Mouse (Mus musculus) lung, embryonic 14.5 days (tissue): ENCODE data around the gene Nup188. TPM values are rescaled to one million over a fixed set of nuclear protein-coding genes. Genes with fewer than 3 reads are reported as not detected.

ENCODE experiments used
- ATAC-seq: fragments of 200-750 bp; cut with Nextera tagmentation; 2 replicates; pipeline ENCODE4 v1.8.0; 2017; ENCODE audit warnings: mild to moderate bottlenecking, moderate TSS enrichment, moderate library complexity; ENCODE audit not compliant: insufficient read depth
- DNase-seq: peaks from one replicate; pipeline ENCODE4 v3.0.0-alpha.2; 2015
- H3K27ac ChIP-seq: fragments of 300-500 bp; sonication (generic); 2 replicates; pipeline ENCODE4 v1.5.1; 2014; ENCODE audit warnings: low read depth, mild to moderate bottlenecking, moderate library complexity
- H3K27me3 ChIP-seq: fragments of 300-500 bp; sonication (generic); 2 replicates; pipeline ENCODE4 v1.6.1; 2014; ENCODE audit warnings: low read length, control low read depth; ENCODE audit not compliant: insufficient read depth
- H3K36me3 ChIP-seq: fragments of 300-500 bp; sonication (generic); 2 replicates; pipeline ENCODE4 v1.6.1; 2014; ENCODE audit warnings: control low read depth; ENCODE audit not compliant: insufficient read depth
- H3K4me1 ChIP-seq: fragments of 300-500 bp; sonication (generic); 2 replicates; pipeline ENCODE4 v1.6.1; 2014; ENCODE audit warnings: antibody characterized with exemption, control low read depth; ENCODE audit not compliant: insufficient read depth
- H3K4me2 ChIP-seq: fragments of 300-500 bp; sonication (generic); 2 replicates; pipeline ENCODE4 v1.6.1; 2014; ENCODE audit warnings: mild to moderate bottlenecking
- H3K4me3 ChIP-seq: fragments of 300-500 bp; sonication (generic); 2 replicates; pipeline ENCODE4 v1.5.1; 2014; ENCODE audit warnings: low read depth, low read length
- H3K9ac ChIP-seq: fragments of 300-500 bp; sonication (generic); 2 replicates; pipeline ENCODE4 v1.6.1; 2014
- H3K9me3 ChIP-seq: fragments of 300-500 bp; sonication (generic); 2 replicates; pipeline ENCODE4 v1.6.1; 2016; ENCODE audit warnings: low read depth, low read length, control low read depth
- CTCF ChIP-seq: IDR thresholded peaks from 2 replicates; pipeline ENCODE4 v1.5.1; 2016; ENCODE audit warnings: antibody characterized with exemption, low read depth
- WGBS: fragments of 180-500 bp; shearing (Covaris S2); extraction: QIAGEN DNeasy Blood & Tissue Kit; methylation state at CpG from one replicate; pipeline ENCODE4 v1.1.7; 2014; 5-methylcytosine and 5-hydroxymethylcytosine counted together
- polyA plus RNA-seq: library from polyadenylated mRNA; unstranded; fragments of >200 nt; fragmentation: Nextera tagmentation; extraction: Ambion mirVana; gene quantifications from 2 replicates; pipeline ENCODE4 v1.2.1, GENCODE M21; 2014

The Nup188 gene
- polyA plus RNA-seq, 1 experiment from 2014 or later = 56.0 TPM

DNA sequence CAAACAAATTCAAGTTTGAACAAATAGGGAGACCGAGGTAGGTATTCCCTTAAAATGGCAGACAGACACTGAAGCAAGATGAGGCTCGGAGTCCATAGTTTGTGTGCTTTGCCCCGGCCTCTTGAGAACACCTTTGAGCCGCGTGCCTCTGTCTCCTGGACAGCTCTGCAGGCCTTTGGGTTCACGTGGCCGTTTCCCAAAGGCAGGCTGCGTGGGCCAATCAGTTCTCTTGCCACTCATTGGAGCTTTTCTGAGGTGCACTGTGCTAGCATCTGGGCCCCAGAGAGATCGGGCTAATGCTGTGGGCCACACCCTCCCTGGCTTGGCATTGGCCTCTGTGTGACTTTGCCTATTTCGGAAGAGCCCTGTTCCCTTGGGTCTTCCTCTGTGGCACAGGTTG is 89.7 kb downstream of the Nup188 start:
- peaks cover 84% of the 10 kb centered on the region for H3K36me3 ChIP-seq
- no peak overlapping the region for H3K4me3 ChIP-seq
- no peak for ATAC-seq
- DNase-seq = no peak
- H3K4me1 ChIP-seq = no peaks in the 10 kb centered on the region
- H3K9me3 ChIP-seq = no peaks in the 10 kb centered on the region
- H3K4me2 ChIP-seq = no peak overlapping the region
- no peaks in the 10 kb centered on the region for H3K27me3 ChIP-seq
- no peak overlapping the region for H3K9ac ChIP-seq
- WGBS = 87% methylated on average over 10 of the region's 10 CpGs
- no peak overlapping the region for H3K27ac ChIP-seq
- TF ChIP-seq CTCF = no peak

DNA sequence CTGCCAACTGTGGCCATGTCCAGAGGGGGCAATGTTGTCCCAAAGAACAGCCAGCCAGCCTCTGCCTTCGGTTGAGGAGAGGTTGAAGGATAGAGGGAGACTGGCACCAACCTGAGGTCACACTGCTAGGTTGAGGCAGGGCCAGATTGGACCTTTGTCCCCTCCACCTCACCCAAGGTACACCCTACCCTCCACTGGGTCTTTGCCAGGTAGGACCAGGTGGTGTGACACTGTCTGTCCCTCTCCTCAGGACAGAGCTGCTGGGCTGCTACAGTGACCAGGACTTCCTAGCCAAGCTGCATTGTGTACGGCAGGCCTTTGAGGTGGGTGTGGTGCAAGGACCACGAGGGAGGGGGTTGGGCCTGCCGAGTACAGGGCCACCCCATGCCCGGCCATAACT is 91.5 kb downstream of the Nup188 start:
- Histone ChIP-seq H3K9ac (no peak overlapping the region), H3K4me2 (no peak overlapping the region), H3K4me3 (no peak overlapping the region), H3K9me3 (no peaks in the 10 kb centered on the region), H3K36me3 (peaks cover 83% of the 10 kb centered on the region), H3K27me3 (no peaks in the 10 kb centered on the region), H3K27ac (no peak overlapping the region), H3K4me1 (no peaks in the 10 kb centered on the region)
- ATAC-seq (no peak), DNase-seq (no peak)
- TF ChIP-seq CTCF = no peak
- 86% methylated on average over 5 of the region's 5 CpGs for WGBS

DNA sequence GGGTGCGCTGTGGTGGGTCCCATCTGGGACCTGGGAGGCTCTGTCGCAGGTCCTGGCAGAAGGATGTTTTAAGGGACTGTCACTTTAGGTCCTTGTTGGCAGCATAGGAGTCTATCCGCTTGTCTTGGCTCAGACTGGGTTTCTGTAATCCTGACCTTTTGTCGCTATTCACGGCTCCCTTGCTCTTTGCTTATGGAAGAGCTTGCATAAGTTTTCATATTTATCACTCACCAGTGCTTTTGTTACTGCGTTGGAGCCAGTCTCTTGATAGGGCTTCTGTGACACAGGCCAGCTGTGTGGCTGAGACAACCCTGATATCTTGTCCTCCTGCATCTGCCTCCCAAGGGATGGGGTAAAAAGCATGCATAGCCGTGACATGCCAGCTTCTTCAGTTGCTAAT is 93.1 kb downstream of the Nup188 start:
- Histone ChIP-seq H3K27me3 (no peaks in the 10 kb centered on the region), H3K27ac (no peak overlapping the region), H3K4me2 (no peak overlapping the region), H3K4me3 (no peak overlapping the region), H3K4me1 (no peaks in the 10 kb centered on the region), H3K9ac (no peak overlapping the region), H3K9me3 (no peaks in the 10 kb centered on the region), H3K36me3 (peaks cover 84% of the 10 kb centered on the region)
- ATAC-seq (no peak), DNase-seq (peak; percentile 57)
- WGBS = 59% methylated on average over 7 of the region's 7 CpGs
- TF ChIP-seq CTCF = no peak

DNA sequence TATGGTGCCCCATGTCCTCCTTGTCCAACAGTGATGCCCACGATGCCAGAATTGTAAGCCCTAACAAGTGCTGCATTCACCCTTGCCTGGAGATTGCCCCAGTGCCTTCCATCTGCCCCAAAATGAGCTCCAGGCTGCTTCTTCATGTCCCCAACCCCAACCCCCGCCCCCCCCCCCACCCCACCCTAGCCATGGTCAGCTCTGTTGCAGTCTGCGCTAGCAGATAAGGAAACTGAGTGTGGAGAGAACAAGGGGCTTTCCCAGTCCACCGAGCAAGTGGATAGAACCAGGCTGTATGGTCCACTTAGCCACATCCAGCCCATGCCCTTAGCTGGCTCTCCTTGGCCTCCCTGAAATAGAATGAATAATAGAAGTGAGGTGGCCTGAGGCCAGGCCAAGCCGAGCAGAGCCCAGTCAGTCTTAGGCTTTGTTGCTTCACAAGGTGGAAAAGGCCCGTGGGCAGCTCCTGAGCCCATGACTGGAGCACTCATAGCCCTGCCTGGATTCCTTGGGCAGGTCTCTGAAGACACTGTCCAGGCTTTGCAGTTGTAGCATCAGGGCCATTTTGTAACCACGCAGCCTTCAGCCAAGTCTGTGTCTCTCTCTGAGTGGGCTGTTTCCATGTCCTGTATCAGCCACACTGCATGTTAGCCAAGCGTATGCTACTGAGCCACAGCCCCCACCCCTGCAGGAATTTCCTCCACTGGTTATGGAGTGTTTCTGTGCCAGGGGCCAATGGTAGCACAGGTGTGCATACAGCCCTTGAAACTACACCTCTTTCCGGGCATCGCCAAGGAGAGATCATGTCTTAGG is 94.6 kb downstream of the Nup188 start:
- Histone ChIP-seq H3K9me3 (no peaks in the 10 kb centered on the region), H3K4me2 (no peak overlapping the region), H3K9ac (no peak overlapping the region), H3K27ac (no peak overlapping the region), H3K27me3 (no peaks in the 10 kb centered on the region), H3K4me1 (no peaks in the 10 kb centered on the region), H3K4me3 (no peak overlapping the region), H3K36me3 (peaks cover 81% of the 10 kb centered on the region)
- WGBS = 86% methylated on average over 10 of the region's 10 CpGs
- ATAC-seq = no peak
- no peak for TF ChIP-seq CTCF
- no peak for DNase-seq

DNA sequence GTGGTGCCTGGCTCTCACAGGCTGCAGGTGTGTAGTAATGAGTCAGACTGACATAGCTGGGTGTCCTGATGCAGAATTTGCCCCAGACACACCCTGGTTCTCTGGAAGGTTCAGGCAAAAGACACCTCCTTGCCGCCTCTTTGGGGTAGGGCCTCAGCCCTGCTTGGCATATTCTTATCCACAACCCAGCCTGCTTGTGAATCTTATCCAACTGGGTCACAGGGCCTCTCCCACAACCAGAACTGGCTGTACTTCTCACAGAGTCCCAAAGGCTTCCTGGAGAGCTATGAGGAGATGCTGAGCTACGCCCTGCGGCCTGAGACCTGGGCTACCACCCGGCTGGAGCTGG is 95.2 kb downstream of the Nup188 start:
- Histone ChIP-seq H3K27me3 (no peaks in the 10 kb centered on the region), H3K36me3 (peaks cover 77% of the 10 kb centered on the region), H3K4me3 (no peak overlapping the region), H3K27ac (no peak overlapping the region), H3K4me2 (no peak overlapping the region), H3K4me1 (no peaks in the 10 kb centered on the region), H3K9ac (no peak overlapping the region), H3K9me3 (no peaks in the 10 kb centered on the region)
- TF ChIP-seq CTCF = no peak
- ATAC-seq = no peak
- 91% methylated on average over 4 of the region's 4 CpGs for WGBS
- DNase-seq = no peak

DNA sequence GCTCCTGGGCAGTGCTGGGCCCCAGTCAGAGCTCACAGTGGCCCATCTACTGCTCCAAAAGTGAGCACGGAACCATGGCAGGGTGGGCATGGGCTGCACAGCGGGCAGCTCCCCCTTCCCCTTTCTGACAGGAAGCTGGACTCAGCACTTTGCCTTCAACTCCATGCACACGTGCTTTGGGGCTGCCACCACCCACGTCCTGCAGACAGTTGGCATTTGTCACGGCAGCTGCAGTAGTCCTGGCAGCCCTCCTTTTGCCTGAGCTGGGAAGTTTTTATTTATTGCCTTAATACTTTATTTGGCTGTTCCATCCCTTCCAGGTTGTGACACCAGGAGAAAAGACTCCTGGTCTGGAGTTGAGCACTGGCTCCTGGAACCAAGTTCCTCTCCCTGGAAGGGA is 98.6 kb downstream of the Nup188 start:
- H3K27me3 ChIP-seq = no peaks in the 10 kb centered on the region
- DNase-seq (no peak), ATAC-seq (no peak)
- no peak for TF ChIP-seq CTCF
- no peaks in the 10 kb centered on the region for H3K4me1 ChIP-seq
- no peaks in the 10 kb centered on the region for H3K9me3 ChIP-seq
- H3K4me3 ChIP-seq = no peak overlapping the region
- H3K27ac ChIP-seq = no peak overlapping the region
- no peak overlapping the region for H3K4me2 ChIP-seq
- H3K36me3 ChIP-seq = peaks cover 47% of the 10 kb centered on the region
- no peak overlapping the region for H3K9ac ChIP-seq
- WGBS = 70% methylated on average over 5 of the region's 5 CpGs

DNA sequence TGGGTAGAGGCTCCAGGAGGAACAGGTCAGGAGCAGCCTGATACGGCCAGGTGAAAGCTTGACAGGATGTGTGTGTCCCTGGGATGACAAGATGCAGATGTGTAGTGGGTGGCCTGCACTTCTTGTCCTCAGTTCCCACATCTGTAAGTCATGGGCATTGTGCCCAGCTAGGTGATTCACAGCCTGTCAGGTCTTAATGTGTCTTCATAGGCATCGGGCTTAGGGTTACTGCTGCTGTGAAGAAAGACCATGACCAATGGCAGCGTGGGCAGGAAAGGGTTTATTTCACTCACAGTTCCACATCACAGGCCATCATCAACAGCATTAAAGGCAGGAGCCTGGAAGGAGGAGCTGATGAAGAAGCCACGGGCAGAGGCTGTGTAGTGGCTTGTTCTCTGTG is 99.4 kb downstream of the Nup188 start:
- 84% methylated on average over 4 of the region's 4 CpGs for WGBS
- Histone ChIP-seq H3K4me3 (no peak overlapping the region), H3K27me3 (no peaks in the 10 kb centered on the region), H3K27ac (no peak overlapping the region), H3K36me3 (peaks cover 40% of the 10 kb centered on the region), H3K4me2 (no peak overlapping the region), H3K4me1 (no peaks in the 10 kb centered on the region), H3K9me3 (no peaks in the 10 kb centered on the region), H3K9ac (no peak overlapping the region)
- no peak for TF ChIP-seq CTCF
- no peak for ATAC-seq
- no peak for DNase-seq
